8 mouse cellular contexts compared by ENCODE assay signal in genomic region chr10:30778240-30778639, GRCm38 (mm10). TPM values are rescaled to one million over a fixed set of nuclear protein-coding genes. Genes with fewer than 3 reads are reported as not detected.
DNase-seq lines count a peak whose midpoint lies in the region; ATAC-seq lines count a peak whose summit lies in the region.

No protein-coding gene starts in this region.

- H3K4me2 ChIP-seq in neural tube, embryonic 13.5 days, result no peak overlapping the region
- H3K4me2 ChIP-seq in neural tube, embryonic 15.5 days, result no peak overlapping the region
- H3K4me2 ChIP-seq in forebrain, embryonic 13.5 days, result no peak overlapping the region

- H3K27ac ChIP-seq in neural tube, embryonic 13.5 days (replicated peaks), result peak overlapping the region; percentile 49; the same call in 1 of the 2 replicates
- H3K27ac ChIP-seq in neural tube, embryonic 15.5 days (replicated peaks), result no peak overlapping the region
- H3K27ac ChIP-seq in heart, embryonic 10.5 days, result no peak overlapping the region
- H3K27ac ChIP-seq in forebrain, embryonic 13.5 days, result no peak overlapping the region

- peak; percentile 58 to 84 for DNase-seq in adrenal gland, adult (ENCODE audit: inconsistent age in 2 of 2, low spot score in 1 of 2)
- DNase-seq in adrenal gland, postnatal 4 days (ENCODE audit: low spot score in 2 of 2), result no peak
- DNase-seq in heart, embryonic 10.5 days (ENCODE audit: low spot score), result peak; percentile 81
- DNase-seq in splenic B cell, adult 2 months (ENCODE audit: low read depth, low spot score), result peak; percentile 10
- DNase-seq in testis, postnatal 10 days (ENCODE audit: low spot score), result no peak

- no peak for ATAC-seq in neural tube, embryonic 13.5 days (ENCODE audit: low read depth)
- ATAC-seq in neural tube, embryonic 15.5 days (ENCODE audit: low FRiP score), result no peak
- ATAC-seq in forebrain, embryonic 13.5 days, result no peak

- 70% methylated on average over 3 of the region's 3 CpGs for WGBS in neural tube, embryonic 13.5 days
- WGBS in neural tube, embryonic 15.5 days, result 69% methylated on average over 3 of the region's 3 CpGs
- 55% methylated on average over 3 of the region's 3 CpGs for WGBS in heart, embryonic 10.5 days
- WGBS in forebrain, embryonic 13.5 days, result 75% methylated on average over 3 of the region's 3 CpGs

- no peak overlapping the region for H3K4me3 ChIP-seq in neural tube, embryonic 13.5 days
- H3K4me3 ChIP-seq in neural tube, embryonic 15.5 days (replicated peaks), result no peak overlapping the region
- no peak overlapping the region for H3K4me3 ChIP-seq in heart, embryonic 10.5 days
- H3K4me3 ChIP-seq in forebrain, embryonic 13.5 days, result no peak overlapping the region

- no peaks in the 10 kb centered on the region for H3K9me3 ChIP-seq in neural tube, embryonic 13.5 days
- H3K9me3 ChIP-seq in neural tube, embryonic 15.5 days (replicated peaks), result no peaks in the 10 kb centered on the region
- H3K9me3 ChIP-seq in heart, embryonic 10.5 days, result no peaks in the 10 kb centered on the region
- no peaks in the 10 kb centered on the region for H3K9me3 ChIP-seq in forebrain, embryonic 13.5 days (replicated peaks)

- no peaks in the 10 kb centered on the region for H3K36me3 ChIP-seq in neural tube, embryonic 13.5 days
- no peaks in the 10 kb centered on the region for H3K36me3 ChIP-seq in neural tube, embryonic 15.5 days
- H3K36me3 ChIP-seq in heart, embryonic 10.5 days, result 0 out of 2 replicates have a peak, but pooled peaks cover 2% of the 10 kb centered on the region
- H3K36me3 ChIP-seq in splenic B cell, adult 2 months (ENCODE audit: control insufficient read depth, insufficient read depth, low read length, poor library complexity, severe bottlenecking), result no peaks in the 10 kb centered on the region
- no peaks in the 10 kb centered on the region for H3K36me3 ChIP-seq in forebrain, embryonic 13.5 days (ENCODE audit: poor library complexity, severe bottlenecking)

- H3K9ac ChIP-seq in neural tube, embryonic 13.5 days, result no peak overlapping the region
- H3K9ac ChIP-seq in neural tube, embryonic 15.5 days (replicated peaks), result no peak overlapping the region
- H3K9ac ChIP-seq in forebrain, embryonic 13.5 days, result no peak overlapping the region

- H3K27me3 ChIP-seq in neural tube, embryonic 13.5 days, result no peaks in the 10 kb centered on the region
- H3K27me3 ChIP-seq in neural tube, embryonic 15.5 days (replicated peaks), result no peaks in the 10 kb centered on the region
- no peaks in the 10 kb centered on the region for H3K27me3 ChIP-seq in heart, embryonic 10.5 days (ENCODE audit: insufficient read depth, poor library complexity, severe bottlenecking)
- no peaks in the 10 kb centered on the region for H3K27me3 ChIP-seq in splenic B cell, adult 2 months (ENCODE audit: control insufficient read depth, insufficient read depth, low read length, poor library complexity, severe bottlenecking)
- no peaks in the 10 kb centered on the region for H3K27me3 ChIP-seq in forebrain, embryonic 13.5 days

- H3K4me1 ChIP-seq in neural tube, embryonic 13.5 days (replicated peaks), result peaks cover 18% of the 10 kb centered on the region
- H3K4me1 ChIP-seq in neural tube, embryonic 15.5 days, result peaks cover 5% of the 10 kb centered on the region; the same call in 1 of the 2 replicates
- peaks cover 5% of the 10 kb centered on the region for H3K4me1 ChIP-seq in heart, embryonic 10.5 days
- 0 out of 2 replicates have a peak, but pooled peaks cover 6% of the 10 kb centered on the region for H3K4me1 ChIP-seq in forebrain, embryonic 13.5 days

RNA-seq across cellular contexts. Expression of gene Ncoa7, which starts 24.9 kb away (rescaled TPM):
- 10 to 100 TPM; 47.9 to 49.3 TPM for total RNA-seq in adrenal gland, postnatal 4 days (2021)
- polyA plus RNA-seq in neural tube, embryonic 13.5 days (2015; fragmentation: Nextera tagmentation; extraction: Ambion mirVana), result 16.1 and 18.4 TPM in 2 replicates
- 22.7 and 23.1 TPM in 2 replicates for polyA plus RNA-seq in neural tube, embryonic 15.5 days (2015; fragmentation: Nextera tagmentation; extraction: Ambion mirVana)
- 7.1 and 7.3 TPM in 2 replicates for polyA plus RNA-seq in heart, embryonic 10.5 days (2016; fragmentation: Nextera tagmentation; extraction: Ambion mirVana)
- polyA plus RNA-seq in forebrain, embryonic 13.5 days (2015; fragmentation: Nextera tagmentation; extraction: Ambion mirVana), result 8.8 TPM in 2 replicates

Comparison
In these comparisons a context has a peak if more than half of its experiments do, and no peak if none do; other contexts are left out.
1. DNase-seq: peak in adrenal gland, adult (2 of 2), heart, embryonic 10.5 days (single experiment) and splenic B cell, adult 2 months (single experiment); none in adrenal gland, postnatal 4 days (0 of 2) and testis, postnatal 10 days (single experiment).